In genomic region chr14:73506283-73506682, GRCm38 (mm10) we compare ENCODE assay signal across 21 mouse cellular contexts. TPM values are rescaled to one million over a fixed set of nuclear protein-coding genes. Genes with fewer than 3 reads are reported as not detected.
A peak's percentile ranks its signal among the peaks of the same experiment; 100 is the strongest.
DNase-seq lines count a peak whose midpoint lies in the region; TF ChIP-seq lines count a peak whose summit lies in the region.
"Had no signal": no experiment of that assay in that cellular context is flagged by ENCODE, and none has a peak within 500 bp of the region (broad histone marks: within the 10 kb centered on the region; RNA-seq: fewer than 3 reads in every experiment).

No protein-coding gene starts in this region.

- intact Hi-C loops in gastrocnemius, adult 2 months (cut with DNase I), result no loop called here
- intact Hi-C loops in gastrocnemius, postnatal 36 days (cut with DNase I), result no loop called here

- H3K36me3 ChIP-seq in testis, adult 2 months (ENCODE audit: control insufficient read depth, insufficient read depth, low read length), result no peaks in the 10 kb centered on the region; the same call in 1 of the 2 replicates
- H3K36me3 ChIP-seq: embryonic facial prominence, embryonic 10.5 days; G1E; heart, embryonic 15.5 days had no signal

- no peak for TF ChIP-seq POLR2A in testis, adult 2 months (IDR thresholded peaks at IDR 0.05; ENCODE audit: control insufficient read depth, low read depth, low read length)

- H3K4me1 ChIP-seq in testis, adult 2 months (ENCODE audit: control insufficient read depth, insufficient read depth, low read length), result peaks cover 13% of the 10 kb centered on the region

- TF ChIP-seq CTCF in gastrocnemius, adult 2 months (IDR thresholded peaks at IDR 0.05), result no peak
- TF ChIP-seq CTCF in testis, adult 2 months (IDR thresholded peaks at IDR 0.05; ENCODE audit: control insufficient read depth, insufficient read depth, insufficient replicate concordance, low read depth, low read length), result no peak

- H3K27ac ChIP-seq in gastrocnemius, adult 2 months, result peak overlapping the region; percentile 64
- H3K27ac ChIP-seq in testis, adult 2 months (ENCODE audit: control insufficient read depth, insufficient read depth, low read depth, low read length), result peak overlapping the region; percentile 32; the same call in 1 of the 2 replicates
- H3K27ac ChIP-seq: embryonic facial prominence, embryonic 10.5 days; forebrain, embryonic 13.5 days; heart, embryonic 15.5 days had no signal

- H3K4me3 ChIP-seq in gastrocnemius, adult 2 months, result no peak overlapping the region
- no peak overlapping the region for H3K4me3 ChIP-seq in testis, adult 2 months (ENCODE audit: control insufficient read depth, low read depth, low read length)
- H3K4me3 ChIP-seq: embryonic facial prominence, embryonic 10.5 days; forebrain, embryonic 13.5 days; heart, embryonic 15.5 days had no signal

- no peaks in the 10 kb centered on the region for H3K27me3 ChIP-seq in testis, adult 2 months (ENCODE audit: control insufficient read depth, insufficient read depth, low read length)
- H3K27me3 ChIP-seq: forebrain, embryonic 13.5 days; heart, embryonic 15.5 days had no signal

- DNase-seq in gastrocnemius, adult 2 months, result no peak
- DNase-seq in gastrocnemius, postnatal 36 days, result no peak
- peak; percentile 35 for DNase-seq in kidney, postnatal 10 days
- no peak for DNase-seq in kidney, postnatal 14 days
- peak; percentile 55 for DNase-seq in lung, postnatal 10 days
- DNase-seq in lung, postnatal 14 days, result no peak
- DNase-seq in testis, postnatal 10 days (ENCODE audit: low spot score), result no peak
- DNase-seq: adrenal gland, adult 8-10 months; adrenal gland, postnatal 36 days; B cell, adult 2 months; cerebellum, adult 2 months; cerebellum, postnatal 10 days; forebrain, postnatal 0 days; gastrocnemius, postnatal 25 days; heart, adult 11 months; heart, postnatal 14 days had no signal

RNA-seq across cellular contexts. Expression of gene Med4, which starts 3.5 kb away (rescaled TPM):
- 10 to 100 TPM; 13.4 to 16.1 TPM for total RNA-seq in gastrocnemius, adult 2 months (2021)
- 10 to 100 TPM in 1 of 2 experiments, 1 to 10 TPM in 1; 9.3 to 11.8 TPM for total RNA-seq in gastrocnemius, postnatal 36 days (2021)
- 19.5 and 24.5 TPM in 2 replicates for polyA plus RNA-seq in testis, adult 2 months (2012; rRNA removed)

RNA-seq across cellular contexts. Expression of gene Sucla2, which starts 18.8 kb away (rescaled TPM):
- total RNA-seq in gastrocnemius, adult 2 months (2021), result 100 to 1,000 TPM; 428 to 488 TPM
- total RNA-seq in gastrocnemius, postnatal 36 days (2021), result 100 to 1,000 TPM; 486 to 490 TPM
- 126 and 143 TPM in 2 replicates for polyA plus RNA-seq in testis, adult 2 months (2012; rRNA removed)

RNA-seq across cellular contexts. Expression of gene Nudt15, which starts 41.8 kb away (rescaled TPM):
- total RNA-seq in gastrocnemius, adult 2 months (2021), result 1 to 10 TPM; 6.7 to 7.2 TPM
- total RNA-seq in gastrocnemius, postnatal 36 days (2021), result 1 to 10 TPM; 6.1 to 6.4 TPM
- 1.6 and 1.7 TPM in 2 replicates for polyA plus RNA-seq in testis, adult 2 months (2012; rRNA removed)

Comparison
In these comparisons a context has a peak if more than half of its experiments do, and no peak if none do; other contexts are left out.
1. DNase-seq: peak in kidney, postnatal 10 days (single experiment) and lung, postnatal 10 days (single experiment); none in gastrocnemius, adult 2 months (single experiment), gastrocnemius, postnatal 36 days (0 of 2), kidney, postnatal 14 days (single experiment), lung, postnatal 14 days (single experiment) and testis, postnatal 10 days (single experiment).